Mouse (Mus musculus): ENCODE data around the gene Cnst. TPM values are rescaled to one million over a fixed set of nuclear protein-coding genes. Genes with fewer than 3 reads are reported as not detected.
"Not testable (repeated sequence)": the region's sequence is repeated elsewhere in the genome, so short reads cannot be mapped to it uniquely, and the experiment has no call there.

Gene Cnst
- polyA plus RNA-seq (2014; fragmentation: Nextera tagmentation; extraction: Ambion mirVana) = 20.1 and 21.4 TPM in 2 replicates

GRCm38 (mm10) chr1:179545768-179546550 is at the start of gene Cnst, which contains the start of gene Tfb2m:
TSS of gene Cnst (plus strand) at chr1:179546370.
TSS of gene Tfb2m (minus strand) at chr1:179546267.
- not testable (repeated sequence) for H3K4me1 ChIP-seq (ENCODE audit: control insufficient read depth, insufficient read depth, low read length); H3K36me3 ChIP-seq (replicated peaks; ENCODE audit: control insufficient read depth, insufficient read depth, low read depth, low read length); H3K27me3 ChIP-seq (ENCODE audit: control insufficient read depth, insufficient read depth, low read length); H3K9me3 ChIP-seq (replicated peaks; ENCODE audit: control insufficient read depth, low read length)
- WGBS = under 1% methylated on average over 69 of the region's 69 CpGs
- Histone ChIP-seq H3K4me2 (ENCODE audit: low read depth, low read length) (peak within 1 kb of the TSS; percentile 62), H3K9ac (replicated peaks; ENCODE audit: low read length) (peak within 1 kb of the TSS; percentile 73), H3K4me3 (ENCODE audit: low read depth, low read length) (peak within 1 kb of the TSS; percentile 73), H3K27ac (replicated peaks; ENCODE audit: low read depth, low read length) (peak within 1 kb of the TSS; percentile 85)
- peak; percentile 99 for ATAC-seq (replicated peaks; ENCODE audit: insufficient number of reproducible peaks, low FRiP score, low TSS enrichment, low read depth)
- DNase-seq (ENCODE audit: low spot score) = peak; percentile 99

- no peak for DNase-seq (ENCODE audit: low spot score)
- no peaks in the 10 kb centered on the region for H3K36me3 ChIP-seq (replicated peaks; ENCODE audit: control insufficient read depth, insufficient read depth, low read depth, low read length)
- H3K4me2 ChIP-seq (ENCODE audit: low read depth, low read length) = no peak overlapping the region
- H3K4me1 ChIP-seq (ENCODE audit: control insufficient read depth, insufficient read depth, low read length) = no peaks in the 10 kb centered on the region
- no peak overlapping the region for H3K4me3 ChIP-seq (ENCODE audit: low read depth, low read length)
- H3K27me3 ChIP-seq (ENCODE audit: control insufficient read depth, insufficient read depth, low read length) = no peaks in the 10 kb centered on the region
- ATAC-seq (replicated peaks; ENCODE audit: insufficient number of reproducible peaks, low FRiP score, low TSS enrichment, low read depth) = no peak
- H3K9ac ChIP-seq (replicated peaks; ENCODE audit: low read length) = no peak overlapping the region
- WGBS = 73% methylated on average over 3 of the region's 3 CpGs
- no peak overlapping the region for H3K27ac ChIP-seq (replicated peaks; ENCODE audit: low read depth, low read length)
- no peaks in the 10 kb centered on the region for H3K9me3 ChIP-seq (replicated peaks; ENCODE audit: control insufficient read depth, low read length)
Measured at GRCm38 (mm10) chr1:179499257-179499656, 46.9 kb upstream of the Cnst start.

- no peak overlapping the region for H3K9ac ChIP-seq (replicated peaks; ENCODE audit: low read length)
- H3K36me3 ChIP-seq (replicated peaks; ENCODE audit: control insufficient read depth, insufficient read depth, low read depth, low read length) = no peaks in the 10 kb centered on the region
- 20% methylated on average over 3 of the region's 3 CpGs for WGBS
- H3K27me3 ChIP-seq (ENCODE audit: control insufficient read depth, insufficient read depth, low read length) = no peaks in the 10 kb centered on the region
- no peaks in the 10 kb centered on the region for H3K4me1 ChIP-seq (ENCODE audit: control insufficient read depth, insufficient read depth, low read length)
- DNase-seq (ENCODE audit: low spot score) (peak; percentile 61), ATAC-seq (replicated peaks; ENCODE audit: insufficient number of reproducible peaks, low FRiP score, low TSS enrichment, low read depth) (no peak)
- H3K4me3 ChIP-seq (ENCODE audit: low read depth, low read length) = no peak overlapping the region
- H3K4me2 ChIP-seq (ENCODE audit: low read depth, low read length) = no peak overlapping the region
- no peak overlapping the region for H3K27ac ChIP-seq (replicated peaks; ENCODE audit: low read depth, low read length)
- H3K9me3 ChIP-seq (replicated peaks; ENCODE audit: control insufficient read depth, low read length) = no peaks in the 10 kb centered on the region
Measured at GRCm38 (mm10) chr1:179502565-179502964, 43.6 kb upstream of the Cnst start.

- H3K9me3 ChIP-seq (replicated peaks; ENCODE audit: control insufficient read depth, low read length) = no peaks in the 10 kb centered on the region
- 60% methylated on average over 9 of the region's 9 CpGs for WGBS
Measured at GRCm38 (mm10) chr1:179506530-179507315, 39.4 kb upstream of the Cnst start.

GRCm38 (mm10) chr1:179510546-179511340 is 35.4 kb upstream of the Cnst start:
- Histone ChIP-seq H3K4me3 (ENCODE audit: low read depth, low read length) (no peak overlapping the region), H3K4me1 (ENCODE audit: control insufficient read depth, insufficient read depth, low read length) (no peaks in the 10 kb centered on the region), H3K27ac (replicated peaks; ENCODE audit: low read depth, low read length) (no peak overlapping the region), H3K36me3 (replicated peaks; ENCODE audit: control insufficient read depth, insufficient read depth, low read depth, low read length) (no peaks in the 10 kb centered on the region), H3K4me2 (ENCODE audit: low read depth, low read length) (no peak overlapping the region), H3K9ac (replicated peaks; ENCODE audit: low read length) (no peak overlapping the region), H3K9me3 (replicated peaks; ENCODE audit: control insufficient read depth, low read length) (no peaks in the 10 kb centered on the region), H3K27me3 (ENCODE audit: control insufficient read depth, insufficient read depth, low read length) (no peaks in the 10 kb centered on the region)
- ATAC-seq (replicated peaks; ENCODE audit: insufficient number of reproducible peaks, low FRiP score, low TSS enrichment, low read depth) = no peak
- DNase-seq (ENCODE audit: low spot score) = no peak
- WGBS = 78% methylated on average over 13 of the region's 13 CpGs

More at GRCm38 (mm10) chr1:179506530-179507315, 39.4 kb upstream of the Cnst start:
- ATAC-seq (replicated peaks; ENCODE audit: insufficient number of reproducible peaks, low FRiP score, low TSS enrichment, low read depth) (no peak), DNase-seq (ENCODE audit: low spot score) (peak; percentile 56)
- Histone ChIP-seq H3K36me3 (replicated peaks; ENCODE audit: control insufficient read depth, insufficient read depth, low read depth, low read length) (no peaks in the 10 kb centered on the region), H3K4me1 (ENCODE audit: control insufficient read depth, insufficient read depth, low read length) (no peaks in the 10 kb centered on the region), H3K27me3 (ENCODE audit: control insufficient read depth, insufficient read depth, low read length) (no peaks in the 10 kb centered on the region), H3K4me3 (ENCODE audit: low read depth, low read length) (no peak overlapping the region), H3K27ac (replicated peaks; ENCODE audit: low read depth, low read length) (no peak overlapping the region), H3K4me2 (ENCODE audit: low read depth, low read length) (no peak overlapping the region), H3K9ac (replicated peaks; ENCODE audit: low read length) (no peak overlapping the region)

GRCm38 (mm10) chr1:179511895-179512294 is 34.3 kb upstream of the Cnst start:
- no peak overlapping the region for H3K27ac ChIP-seq (replicated peaks; ENCODE audit: low read depth, low read length)
- H3K36me3 ChIP-seq (replicated peaks; ENCODE audit: control insufficient read depth, insufficient read depth, low read depth, low read length) = no peaks in the 10 kb centered on the region
- H3K4me2 ChIP-seq (ENCODE audit: low read depth, low read length) = no peak overlapping the region
- no peak overlapping the region for H3K9ac ChIP-seq (replicated peaks; ENCODE audit: low read length)
- H3K4me3 ChIP-seq (ENCODE audit: low read depth, low read length) = no peak overlapping the region
- H3K27me3 ChIP-seq (ENCODE audit: control insufficient read depth, insufficient read depth, low read length) = no peaks in the 10 kb centered on the region
- WGBS = 84% methylated on average over 7 of the region's 7 CpGs
- no peaks in the 10 kb centered on the region for H3K4me1 ChIP-seq (ENCODE audit: control insufficient read depth, insufficient read depth, low read length)
- no peaks in the 10 kb centered on the region for H3K9me3 ChIP-seq (replicated peaks; ENCODE audit: control insufficient read depth, low read length)
- DNase-seq (ENCODE audit: low spot score) (no peak), ATAC-seq (replicated peaks; ENCODE audit: insufficient number of reproducible peaks, low FRiP score, low TSS enrichment, low read depth) (no peak)

GRCm38 (mm10) chr1:179516941-179517712 is 29.0 kb upstream of the Cnst start:
- Histone ChIP-seq H3K9me3 (replicated peaks; ENCODE audit: control insufficient read depth, low read length) (no peaks in the 10 kb centered on the region), H3K4me2 (ENCODE audit: low read depth, low read length) (peak overlapping the region; percentile 87), H3K4me3 (ENCODE audit: low read depth, low read length) (peak overlapping the region; percentile 72), H3K4me1 (ENCODE audit: control insufficient read depth, insufficient read depth, low read length) (no peaks in the 10 kb centered on the region), H3K9ac (replicated peaks; ENCODE audit: low read length) (peak overlapping the region; percentile 71), H3K27me3 (ENCODE audit: control insufficient read depth, insufficient read depth, low read length) (no peaks in the 10 kb centered on the region), H3K27ac (replicated peaks; ENCODE audit: low read depth, low read length) (no peak overlapping the region), H3K36me3 (replicated peaks; ENCODE audit: control insufficient read depth, insufficient read depth, low read depth, low read length) (no peaks in the 10 kb centered on the region)
- ATAC-seq (replicated peaks; ENCODE audit: insufficient number of reproducible peaks, low FRiP score, low TSS enrichment, low read depth) (peak; percentile 77), DNase-seq (ENCODE audit: low spot score) (peak; percentile 69)
- WGBS = under 1% methylated on average over 21 of the region's 21 CpGs
